Mouse (Mus musculus) ZHBTc4 (cell line): ENCODE measurements at regions not wholly inside any gene's neighbourhood (a gene's known extent, or its start where the extent isn't known, plus 50 kb on each side); places are given as distances from the start of the nearest gene placed in this dataset.

Experiments used
- DNase-seq: peaks from one replicate; pipeline ENCODE4 v3.0.0-alpha.2; 2011; ENCODE audit warnings: low read depth, low spot score

GRCm38 (mm10) chr17:73048164-73048563 is 59.6 kb upstream of the Lclat1 start:
- no peak for DNase-seq

- DNase-seq: no peak
Observed at GRCm38 (mm10) chr17:73052956-73053355, 54.8 kb upstream of the Lclat1 start.

DNA sequence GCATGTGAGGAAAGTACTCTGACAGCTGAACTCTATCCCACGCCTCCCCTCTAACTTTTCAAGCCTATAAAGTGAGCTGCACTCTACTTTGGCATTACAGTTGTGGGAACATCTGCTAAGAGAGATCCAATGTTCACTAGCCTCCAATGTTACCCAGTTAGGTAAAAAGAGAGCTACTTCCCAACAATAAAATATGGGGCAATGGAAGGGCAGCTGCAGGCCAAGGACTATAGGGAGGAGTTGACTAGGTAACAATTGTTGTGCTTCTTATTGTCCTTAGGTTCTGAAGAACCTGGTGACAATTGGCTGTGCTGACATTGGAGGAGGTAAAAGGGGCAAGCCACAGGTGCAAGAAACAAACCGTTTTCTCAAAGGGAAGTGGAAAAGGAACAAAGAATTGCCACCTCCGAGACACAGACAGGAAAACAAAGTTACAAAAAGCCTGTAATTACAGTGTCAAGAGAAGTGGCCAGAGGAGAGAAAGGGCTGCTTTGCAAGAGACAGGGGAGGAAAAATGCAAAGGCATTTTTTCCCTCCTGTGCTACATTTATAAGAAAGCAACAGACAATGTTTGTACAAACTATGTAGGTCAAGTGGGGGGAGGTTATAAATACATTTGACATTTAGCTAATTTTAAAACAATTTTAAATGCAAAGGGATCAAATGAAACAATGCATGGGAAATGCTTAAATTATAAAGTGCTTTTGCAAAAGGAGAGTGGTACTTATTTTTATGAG is 54.1 kb upstream of the Lclat1 start:
- peak; percentile 19 for DNase-seq

DNA sequence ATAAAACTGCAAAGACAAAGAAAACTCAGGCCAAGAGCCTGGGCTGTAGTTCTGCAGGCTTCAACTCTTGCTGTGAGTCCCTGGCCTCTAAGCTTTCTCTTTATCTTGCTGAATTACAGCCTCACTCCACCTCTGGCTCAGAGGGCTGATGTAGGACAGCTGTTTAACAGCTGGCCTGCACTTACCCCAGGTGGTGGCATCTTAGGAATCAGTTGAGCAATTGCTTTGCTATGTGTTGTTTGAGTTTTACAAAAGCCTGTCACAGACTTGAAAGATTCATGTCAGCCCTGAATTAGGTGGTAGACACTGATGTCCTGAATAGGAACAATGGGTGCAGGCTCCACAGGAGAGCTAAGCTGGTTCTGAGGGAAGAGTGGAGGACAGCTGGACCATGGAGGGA is 53.6 kb upstream of the Lclat1 start:
- DNase-seq: no peak

- DNase-seq: no peak
Observed at GRCm38 (mm10) chr17:73055197-73055596, 52.6 kb upstream of the Lclat1 start.

- DNase-seq: no peak
Observed at GRCm38 (mm10) chr17:73055611-73056010, 52.2 kb upstream of the Lclat1 start.

DNA sequence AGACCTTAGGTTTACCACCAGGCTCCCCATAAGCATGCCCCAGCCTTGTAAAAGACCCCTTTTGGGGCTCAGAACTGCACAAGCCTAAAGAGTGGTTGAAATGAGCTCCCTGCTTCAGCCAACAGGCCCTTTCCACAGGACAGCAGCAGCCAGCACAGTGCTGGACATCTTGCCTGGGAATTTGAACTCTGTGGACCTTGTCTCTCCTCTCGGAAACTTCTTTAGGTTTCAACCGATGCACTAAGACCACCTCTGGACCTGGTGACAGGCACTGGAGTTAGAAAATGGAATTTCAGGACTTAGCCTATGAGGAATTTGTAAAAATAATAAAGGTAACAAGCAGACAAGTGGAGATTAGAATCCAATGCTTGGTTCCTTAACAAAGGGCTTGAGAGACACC is 51.2 kb upstream of the Lclat1 start:
- no peak for DNase-seq
